In the genomic region with DNA sequence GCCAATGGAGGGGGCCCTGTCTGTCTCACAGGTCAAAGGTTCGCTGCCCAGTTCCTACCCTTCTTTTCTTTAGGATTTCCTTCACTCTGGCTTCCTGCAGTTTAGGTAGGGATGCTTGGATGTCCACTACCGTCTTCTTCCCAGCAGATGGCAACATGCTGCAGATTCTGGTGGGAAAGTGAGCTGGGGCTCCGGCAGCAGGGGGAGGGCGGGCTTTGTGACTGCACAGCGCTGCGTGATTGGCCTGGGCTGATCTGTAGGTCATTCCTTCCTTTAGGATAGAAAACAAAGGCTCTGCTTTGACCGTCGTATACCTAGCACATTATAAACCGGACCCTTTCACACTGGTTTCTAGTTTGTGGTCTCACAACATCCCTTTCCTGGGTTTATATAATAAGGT, we compare ENCODE assay signal across 8 mouse cellular contexts. TPM values are rescaled to one million over a fixed set of nuclear protein-coding genes. Genes with fewer than 3 reads are reported as not detected.
DNase-seq lines count a peak whose midpoint lies in the region; ATAC-seq lines count a peak whose summit lies in the region.

No protein-coding gene starts in this region.

- peak overlapping the region; percentile 53 for H3K27ac ChIP-seq in forebrain, embryonic 15.5 days (replicated peaks)
- H3K27ac ChIP-seq in hindbrain, embryonic 14.5 days, result peak overlapping the region; percentile 60

- no peaks in the 10 kb centered on the region for H3K36me3 ChIP-seq in forebrain, embryonic 15.5 days
- no peaks in the 10 kb centered on the region for H3K36me3 ChIP-seq in hindbrain, embryonic 14.5 days (replicated peaks; ENCODE audit: control insufficient read depth, insufficient read depth)

- peak; percentile 85 for ATAC-seq in forebrain, embryonic 15.5 days (replicated peaks)
- peak; percentile 86 for ATAC-seq in hindbrain, embryonic 14.5 days (ENCODE audit: low FRiP score)
- no peak for ATAC-seq in erythroid progenitor cell, adult 5-6 weeks (replicated peaks; ENCODE audit: low FRiP score, poor library complexity, severe bottlenecking)

- DNase-seq in MN1 (ENCODE audit: low spot score), result peak; percentile 84
- peak; percentile 63 for DNase-seq in cerebellum, adult 11-12 months
- DNase-seq in hindbrain, embryonic 14.5 days (ENCODE audit: low spot score), result peak; percentile 79
- peak; percentile 58 to 59 for DNase-seq in layer of hippocampus, postnatal 36 days
- peak; percentile 59 for DNase-seq in lung, postnatal 14 days
- DNase-seq in right cerebral cortex, postnatal 36 days (ENCODE audit: low spot score in 2 of 2), result peak; percentile 52 to 68

- H3K4me2 ChIP-seq in forebrain, embryonic 15.5 days (replicated peaks), result peak overlapping the region; percentile 28; the same call in 1 of the 2 replicates
- no peak overlapping the region for H3K4me2 ChIP-seq in hindbrain, embryonic 14.5 days (replicated peaks)

- WGBS in forebrain, embryonic 15.5 days, result 4% methylated on average over 9 of the region's 9 CpGs
- WGBS in hindbrain, embryonic 14.5 days, result 5% methylated on average over 9 of the region's 9 CpGs

- H3K4me3 ChIP-seq in forebrain, embryonic 15.5 days, result no peak overlapping the region
- no peak overlapping the region for H3K4me3 ChIP-seq in hindbrain, embryonic 14.5 days (replicated peaks; ENCODE audit: low read length)

- H3K9me3 ChIP-seq in forebrain, embryonic 15.5 days, result no peaks in the 10 kb centered on the region
- no peaks in the 10 kb centered on the region for H3K9me3 ChIP-seq in hindbrain, embryonic 14.5 days (ENCODE audit: control insufficient read depth, low read length)

- no peak overlapping the region for H3K9ac ChIP-seq in forebrain, embryonic 15.5 days (replicated peaks)
- H3K9ac ChIP-seq in hindbrain, embryonic 14.5 days, result no peak overlapping the region

- no peaks in the 10 kb centered on the region for H3K27me3 ChIP-seq in forebrain, embryonic 15.5 days
- H3K27me3 ChIP-seq in hindbrain, embryonic 14.5 days (ENCODE audit: control insufficient read depth, insufficient read depth, low read length), result no peaks in the 10 kb centered on the region

- peaks cover 22% of the 10 kb centered on the region for H3K4me1 ChIP-seq in forebrain, embryonic 15.5 days
- no peaks in the 10 kb centered on the region for H3K4me1 ChIP-seq in hindbrain, embryonic 14.5 days (replicated peaks; ENCODE audit: control insufficient read depth, insufficient read depth, low read length)

RNA-seq across cellular contexts. Expression of a gene that starts 29.9 kb away (rescaled TPM):
- 6.2 and 7.4 TPM in 2 replicates for polyA plus RNA-seq in forebrain, embryonic 15.5 days (2015; fragmentation: Nextera tagmentation; extraction: Ambion mirVana)
- 4.6 and 5.2 TPM in 2 replicates for polyA plus RNA-seq in hindbrain, embryonic 14.5 days (2014; fragmentation: Nextera tagmentation; extraction: Ambion mirVana)
- total RNA-seq in layer of hippocampus, postnatal 36 days (2021), result 10 to 100 TPM; 16.5 to 18.6 TPM
- not detected in 2 replicates for total RNA-seq in erythroid progenitor cell, adult 5-6 weeks (2015; ENCODE audit: low replicate concordance)
- not detected in 2 replicates for total RNA-seq in erythroid progenitor cell, adult 5-6 weeks (2017; ENCODE audit: low replicate concordance)

RNA-seq across cellular contexts. Expression of a gene that starts 38.2 kb away (rescaled TPM):
- 0.46 and 0.89 TPM in 2 replicates for polyA plus RNA-seq in forebrain, embryonic 15.5 days (2015; fragmentation: Nextera tagmentation; extraction: Ambion mirVana)
- polyA plus RNA-seq in hindbrain, embryonic 14.5 days (2014; fragmentation: Nextera tagmentation; extraction: Ambion mirVana), result 3.5 and 5.9 TPM in 2 replicates
- 1 to 10 TPM; 6.9 to 7.8 TPM for total RNA-seq in layer of hippocampus, postnatal 36 days (2021)
- 0.42 TPM in 1 of 2 replicates, not detected in the other for total RNA-seq in erythroid progenitor cell, adult 5-6 weeks (2015; ENCODE audit: low replicate concordance)
- total RNA-seq in erythroid progenitor cell, adult 5-6 weeks (2017; ENCODE audit: low replicate concordance), result 2.8 TPM in 1 of 2 replicates, not detected in the other

RNA-seq across cellular contexts. Expression of a gene that starts 59.7 kb away (rescaled TPM):
- 13.9 and 14.3 TPM in 2 replicates for polyA plus RNA-seq in forebrain, embryonic 15.5 days (2015; fragmentation: Nextera tagmentation; extraction: Ambion mirVana)
- 12.5 and 14.8 TPM in 2 replicates for polyA plus RNA-seq in hindbrain, embryonic 14.5 days (2014; fragmentation: Nextera tagmentation; extraction: Ambion mirVana)
- 10 to 100 TPM; 66.7 to 70.2 TPM for total RNA-seq in layer of hippocampus, postnatal 36 days (2021)
- total RNA-seq in erythroid progenitor cell, adult 5-6 weeks (2015; ENCODE audit: low replicate concordance), result 39.8 and 46.9 TPM in 2 replicates
- 63.2 and 67.7 TPM in 2 replicates for total RNA-seq in erythroid progenitor cell, adult 5-6 weeks (2017; ENCODE audit: low replicate concordance)

Comparison
In these comparisons a context has a peak if more than half of its experiments do, and no peak if none do; other contexts are left out.
1. RNA of a gene that starts 29.9 kb away (total RNA-seq): 16.5 to 18.6 TPM in layer of hippocampus, postnatal 36 days; not detected in erythroid progenitor cell, adult 5-6 weeks; every median in the first group is over 10 times any median in the second.
2. Peak in every context shown above with its lines, with median percentiles within 50 percentile points of each other: DNase-seq.